Mouse (Mus musculus): ENCODE measurements around the gene Phf14. TPM values are rescaled to one million over a fixed set of nuclear protein-coding genes. Genes with fewer than 3 reads are reported as not detected.
"Not testable (repeated sequence)": the region's sequence is repeated elsewhere in the genome, so short reads cannot be mapped to it uniquely, and the experiment has no call there.

Phf14 gene
- 124 and 133 TPM in 2 replicates for polyA plus RNA-seq (2014; fragmentation: Nextera tagmentation; extraction: Ambion mirVana)

DNA sequence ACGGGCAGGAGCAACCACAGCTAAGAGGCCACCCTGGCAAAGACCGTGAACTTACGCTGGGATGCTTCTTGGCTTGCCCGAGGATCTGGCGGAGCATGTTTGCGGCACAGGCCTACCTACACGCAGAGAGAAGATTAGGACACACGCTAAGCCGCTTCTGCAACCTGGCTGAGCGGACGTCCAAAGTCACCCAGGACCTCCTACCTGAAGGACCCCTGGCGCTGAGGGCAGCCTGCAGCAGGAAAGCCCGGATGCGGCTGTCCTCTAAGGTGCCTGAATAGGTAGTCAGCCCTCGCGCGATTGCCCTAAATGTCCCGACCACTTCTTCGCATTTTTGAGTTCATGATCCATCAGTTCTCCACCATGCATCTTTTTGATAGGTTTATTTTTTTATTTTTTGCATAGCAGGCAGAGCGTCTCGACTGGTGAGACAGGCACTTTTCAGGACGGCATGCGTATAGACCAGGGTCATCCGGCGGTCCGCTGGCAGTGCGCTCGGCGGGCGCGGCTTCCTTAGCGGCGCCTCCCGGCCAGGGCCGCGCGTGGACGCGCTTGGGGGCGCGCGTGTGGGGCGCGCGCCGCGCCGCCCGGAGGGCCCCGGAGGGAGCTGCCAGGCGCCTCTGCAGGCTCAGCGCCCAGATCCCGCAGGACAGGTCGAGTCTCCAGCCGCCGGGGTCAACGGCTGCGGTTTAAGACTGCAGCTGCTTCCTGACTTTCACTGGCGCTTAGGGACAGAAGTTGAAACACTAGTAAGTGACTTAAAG lies at the start of gene Phf14, which contains the start of gene Ndufa4:
Gene Phf14 (plus strand): TSS at position 541 of the 764 bp plus-strand sequence.
Gene Ndufa4 (minus strand): TSS at position 229 of the 764 bp plus-strand sequence.
- Histone ChIP-seq H3K9me3 (ENCODE audit: control insufficient read depth, low read length) (no peaks in the 10 kb centered on the region), H3K9ac (replicated peaks; ENCODE audit: low read length) (peak within 1 kb of the TSS; percentile 79), H3K36me3 (ENCODE audit: control insufficient read depth, insufficient read depth, low read length) (peaks cover 20% of the 10 kb centered on the region), H3K27me3 (ENCODE audit: control insufficient read depth, insufficient read depth, low read length) (no peaks in the 10 kb centered on the region), H3K4me3 (replicated peaks; ENCODE audit: low read depth, low read length) (peak within 1 kb of the TSS; percentile 76), H3K4me2 (ENCODE audit: low read length) (peak within 1 kb of the TSS; percentile 76), H3K27ac (replicated peaks; ENCODE audit: low read depth, low read length) (peak within 1 kb of the TSS; percentile 71), H3K4me1 (ENCODE audit: control insufficient read depth, insufficient read depth, low read length) (peaks cover 15% of the 10 kb centered on the region)
- ATAC-seq (ENCODE audit: low FRiP score, low TSS enrichment) (peak; percentile 97), DNase-seq (peak; percentile 93)
- WGBS: 1% methylated on average over 59 of the region's 59 CpGs

DNA sequence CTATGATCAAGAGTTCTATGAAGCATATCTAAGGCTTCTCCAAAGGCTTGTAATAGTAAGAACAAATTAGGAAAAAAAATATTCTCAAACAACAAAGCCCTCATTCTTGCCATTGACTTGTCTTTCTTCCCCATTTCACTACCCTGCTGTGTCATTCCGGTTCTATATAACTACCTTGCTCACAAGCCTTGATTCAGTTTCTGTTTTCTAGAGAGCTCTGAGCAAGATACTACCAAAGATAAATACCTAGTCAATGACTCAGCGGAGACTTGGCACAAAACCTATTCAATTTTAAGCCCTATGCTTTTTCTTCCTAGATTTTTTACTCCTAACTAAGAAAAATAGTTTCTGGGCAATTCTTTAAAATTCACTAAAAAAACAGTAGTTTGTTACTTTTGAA lies 32.2 kb upstream of the Phf14 start:
- H3K9me3 ChIP-seq (ENCODE audit: control insufficient read depth, low read length); DNase-seq; H3K4me3 ChIP-seq (replicated peaks; ENCODE audit: low read depth, low read length); H3K27ac ChIP-seq (replicated peaks; ENCODE audit: low read depth, low read length); H3K4me2 ChIP-seq (ENCODE audit: low read length); H3K27me3 ChIP-seq (ENCODE audit: control insufficient read depth, insufficient read depth, low read length); H3K9ac ChIP-seq (replicated peaks; ENCODE audit: low read length); H3K4me1 ChIP-seq (ENCODE audit: control insufficient read depth, insufficient read depth, low read length); H3K36me3 ChIP-seq (ENCODE audit: control insufficient read depth, insufficient read depth, low read length); ATAC-seq (ENCODE audit: low FRiP score, low TSS enrichment): not testable (repeated sequence)
- no CpG with 5 or more reads among the region's 2 CpGs for WGBS

DNA sequence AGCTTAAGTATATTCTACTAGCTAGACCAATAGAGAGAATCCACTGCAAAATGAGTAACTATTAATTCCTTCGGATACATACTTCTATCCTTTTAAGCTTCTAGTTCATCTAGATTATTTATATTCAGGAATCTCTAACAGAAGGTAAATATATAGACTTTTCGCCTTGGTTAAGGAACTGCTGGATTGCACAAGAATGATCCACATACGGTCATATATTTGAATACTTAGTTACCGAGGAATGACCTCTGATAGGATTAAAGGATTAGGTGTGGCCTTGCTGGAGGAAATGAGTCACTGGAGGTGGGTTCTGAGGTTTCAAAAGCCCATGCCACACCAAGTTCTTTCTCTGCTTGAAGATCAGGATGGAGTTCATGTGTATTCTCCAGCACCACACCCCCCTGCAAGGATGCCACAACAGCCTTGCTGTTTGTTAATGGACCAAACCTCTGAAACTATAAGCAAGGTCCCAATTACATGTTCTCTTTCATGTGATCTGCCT lies 6.7 kb upstream of the Phf14 start:
- ATAC-seq (ENCODE audit: low FRiP score, low TSS enrichment) (no peak), DNase-seq (no peak)
- Histone ChIP-seq H3K4me2 (ENCODE audit: low read length) (no peak overlapping the region), H3K4me3 (replicated peaks; ENCODE audit: low read depth, low read length) (no peak overlapping the region), H3K9me3 (ENCODE audit: control insufficient read depth, low read length) (no peaks in the 10 kb centered on the region), H3K27me3 (ENCODE audit: control insufficient read depth, insufficient read depth, low read length) (no peaks in the 10 kb centered on the region), H3K9ac (replicated peaks; ENCODE audit: low read length) (no peak overlapping the region), H3K4me1 (ENCODE audit: control insufficient read depth, insufficient read depth, low read length) (peaks cover 2% of the 10 kb centered on the region; the same call in 1 of the 2 replicates), H3K36me3 (ENCODE audit: control insufficient read depth, insufficient read depth, low read length) (peaks cover 47% of the 10 kb centered on the region), H3K27ac (replicated peaks; ENCODE audit: low read depth, low read length) (no peak overlapping the region)
- WGBS: 78% methylated on average over 4 of the region's 4 CpGs

DNA sequence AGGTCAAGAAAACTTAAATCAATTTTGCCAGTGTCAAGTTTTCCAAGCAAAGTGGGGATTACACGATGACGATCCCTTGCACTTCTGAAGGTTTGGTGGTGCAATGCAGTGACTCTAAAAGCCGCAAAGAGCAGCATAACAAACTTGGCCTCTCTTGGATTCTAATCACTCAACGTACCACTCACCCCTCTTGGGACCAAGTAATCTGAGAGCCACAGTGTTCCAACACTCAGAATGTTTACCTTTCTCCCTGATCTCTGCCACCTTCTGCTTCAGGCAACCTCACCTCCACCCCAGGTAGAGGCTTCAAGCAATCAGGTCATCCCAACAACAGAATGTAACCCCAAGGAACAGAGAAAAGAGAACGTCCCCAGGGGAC lies 730 bp upstream of the Phf14 start:
- Histone ChIP-seq H3K4me1 (ENCODE audit: control insufficient read depth, insufficient read depth, low read length) (peaks cover 15% of the 10 kb centered on the region), H3K27ac (replicated peaks; ENCODE audit: low read depth, low read length) (peak overlapping the region; percentile 71), H3K9ac (replicated peaks; ENCODE audit: low read length) (peak overlapping the region; percentile 79), H3K27me3 (ENCODE audit: control insufficient read depth, insufficient read depth, low read length) (no peaks in the 10 kb centered on the region), H3K9me3 (ENCODE audit: control insufficient read depth, low read length) (no peaks in the 10 kb centered on the region), H3K4me2 (ENCODE audit: low read length) (peak overlapping the region; percentile 76), H3K36me3 (ENCODE audit: control insufficient read depth, insufficient read depth, low read length) (peaks cover 23% of the 10 kb centered on the region), H3K4me3 (replicated peaks; ENCODE audit: low read depth, low read length) (peak overlapping the region; percentile 76)
- DNase-seq: no peak
- 1% methylated on average over 5 of the region's 5 CpGs for WGBS
- no peak; the same call in none of the 2 replicates for ATAC-seq (ENCODE audit: low FRiP score, low TSS enrichment)

DNA sequence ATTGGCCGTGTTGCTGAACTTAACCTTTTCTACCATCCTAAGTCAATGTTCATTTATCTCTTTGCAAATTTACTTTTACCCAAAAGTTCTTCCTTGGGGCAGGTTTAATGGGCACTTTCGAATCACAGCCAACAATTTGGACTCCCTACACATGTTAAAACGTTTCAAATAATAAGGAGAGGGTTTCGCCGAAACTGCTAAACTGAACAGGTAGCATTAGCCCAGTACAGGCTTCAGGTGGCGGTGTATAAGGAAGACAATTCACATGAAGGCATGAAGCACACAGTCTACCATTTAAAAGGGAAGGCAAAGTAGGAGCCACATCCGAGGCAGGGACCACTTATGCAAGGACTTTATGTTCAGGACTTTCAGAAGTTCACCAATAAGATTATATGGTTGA lies 561 bp downstream of the Phf14 start:
- Histone ChIP-seq H3K9me3 (ENCODE audit: control insufficient read depth, low read length) (no peaks in the 10 kb centered on the region), H3K4me2 (ENCODE audit: low read length) (peak overlapping the region; percentile 76), H3K27ac (replicated peaks; ENCODE audit: low read depth, low read length) (peak overlapping the region; percentile 71; the same call in 1 of the 2 replicates), H3K4me3 (replicated peaks; ENCODE audit: low read depth, low read length) (peak overlapping the region; percentile 76), H3K36me3 (ENCODE audit: control insufficient read depth, insufficient read depth, low read length) (peaks cover 13% of the 10 kb centered on the region), H3K9ac (replicated peaks; ENCODE audit: low read length) (peak overlapping the region; percentile 79), H3K27me3 (ENCODE audit: control insufficient read depth, insufficient read depth, low read length) (no peaks in the 10 kb centered on the region), H3K4me1 (ENCODE audit: control insufficient read depth, insufficient read depth, low read length) (peaks cover 15% of the 10 kb centered on the region)
- 27% methylated on average over 7 of the region's 7 CpGs for WGBS
- ATAC-seq (ENCODE audit: low FRiP score, low TSS enrichment): no peak
- DNase-seq: peak; percentile 26

DNA sequence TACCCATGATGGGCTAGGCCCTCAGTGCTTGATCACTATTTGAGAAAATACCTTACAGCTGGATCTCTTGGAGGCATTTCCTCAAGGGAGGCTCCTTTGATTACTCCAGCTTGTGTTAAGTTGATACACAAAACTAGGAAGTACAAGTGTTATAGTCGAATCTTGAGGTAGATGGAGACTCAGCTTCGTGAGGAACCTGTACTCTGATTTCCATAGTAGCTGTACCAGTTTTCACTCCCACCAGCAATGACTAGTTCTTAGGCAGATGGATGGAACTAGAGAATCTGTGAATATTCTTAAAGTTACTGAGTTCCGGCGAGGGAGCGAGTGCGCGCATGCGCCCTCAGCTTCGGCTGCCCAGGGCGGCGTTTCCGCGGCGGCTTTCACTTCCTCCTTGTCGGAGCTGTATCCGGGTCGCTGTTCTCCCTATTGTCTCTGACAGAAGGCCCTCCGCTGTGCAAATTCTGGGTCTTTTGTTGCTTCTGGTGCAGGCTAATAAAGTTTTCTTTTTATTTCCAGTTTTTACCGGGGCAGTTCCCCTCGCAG lies 18.0 kb downstream of the Phf14 start:
- under 1% methylated on average over 20 of the region's 20 CpGs for WGBS
- ATAC-seq (ENCODE audit: low FRiP score, low TSS enrichment): peak; percentile 96
- H3K4me1 ChIP-seq (ENCODE audit: control insufficient read depth, insufficient read depth, low read length): peaks cover 24% of the 10 kb centered on the region
- DNase-seq: peak; percentile 96
- peak overlapping the region; percentile 79 for H3K4me3 ChIP-seq (replicated peaks; ENCODE audit: low read depth, low read length)
- peak overlapping the region; percentile 99 for H3K27ac ChIP-seq (replicated peaks; ENCODE audit: low read depth, low read length)
- H3K27me3 ChIP-seq (ENCODE audit: control insufficient read depth, insufficient read depth, low read length): no peaks in the 10 kb centered on the region
- peak overlapping the region; percentile 74 for H3K4me2 ChIP-seq (ENCODE audit: low read length)
- peak overlapping the region; percentile 99 for H3K9ac ChIP-seq (replicated peaks; ENCODE audit: low read length)
- no peaks in the 10 kb centered on the region for H3K9me3 ChIP-seq (ENCODE audit: control insufficient read depth, low read length)
- H3K36me3 ChIP-seq (ENCODE audit: control insufficient read depth, insufficient read depth, low read length): peaks cover 12% of the 10 kb centered on the region

GRCm38 (mm10) chr6:11926082-11926595 lies 18.5 kb downstream of the Phf14 start:
- Histone ChIP-seq H3K9me3 (ENCODE audit: control insufficient read depth, low read length) (no peaks in the 10 kb centered on the region), H3K4me2 (ENCODE audit: low read length) (peak overlapping the region; percentile 74), H3K27me3 (ENCODE audit: control insufficient read depth, insufficient read depth, low read length) (no peaks in the 10 kb centered on the region), H3K4me1 (ENCODE audit: control insufficient read depth, insufficient read depth, low read length) (peaks cover 24% of the 10 kb centered on the region), H3K4me3 (replicated peaks; ENCODE audit: low read depth, low read length) (peak overlapping the region; percentile 79), H3K36me3 (ENCODE audit: control insufficient read depth, insufficient read depth, low read length) (peaks cover 12% of the 10 kb centered on the region), H3K27ac (replicated peaks; ENCODE audit: low read depth, low read length) (peak overlapping the region; percentile 99), H3K9ac (replicated peaks; ENCODE audit: low read length) (peak overlapping the region; percentile 99)
- DNase-seq (peak; percentile 76), ATAC-seq (ENCODE audit: low FRiP score, low TSS enrichment) (peak; percentile 88)
- under 1% methylated on average over 38 of the region's 40 CpGs for WGBS

GRCm38 (mm10) chr6:11927485-11927884 lies 19.9 kb downstream of the Phf14 start:
- ATAC-seq (ENCODE audit: low FRiP score, low TSS enrichment) (no peak), DNase-seq (no peak)
- no peaks in the 10 kb centered on the region for H3K27me3 ChIP-seq (ENCODE audit: control insufficient read depth, insufficient read depth, low read length)
- peak overlapping the region; percentile 99; the same call in 1 of the 2 replicates for H3K9ac ChIP-seq (replicated peaks; ENCODE audit: low read length)
- peak overlapping the region; percentile 74 for H3K4me2 ChIP-seq (ENCODE audit: low read length)
- no peak overlapping the region for H3K27ac ChIP-seq (replicated peaks; ENCODE audit: low read depth, low read length)
- peaks cover 12% of the 10 kb centered on the region for H3K36me3 ChIP-seq (ENCODE audit: control insufficient read depth, insufficient read depth, low read length)
- no peaks in the 10 kb centered on the region for H3K9me3 ChIP-seq (ENCODE audit: control insufficient read depth, low read length)
- H3K4me3 ChIP-seq (replicated peaks; ENCODE audit: low read depth, low read length): peak overlapping the region; percentile 79
- 88% methylated on average over 6 of the region's 6 CpGs for WGBS
- H3K4me1 ChIP-seq (ENCODE audit: control insufficient read depth, insufficient read depth, low read length): peaks cover 24% of the 10 kb centered on the region

All from midbrain, embryonic 14.5 days (tissue).